In the genomic region with DNA sequence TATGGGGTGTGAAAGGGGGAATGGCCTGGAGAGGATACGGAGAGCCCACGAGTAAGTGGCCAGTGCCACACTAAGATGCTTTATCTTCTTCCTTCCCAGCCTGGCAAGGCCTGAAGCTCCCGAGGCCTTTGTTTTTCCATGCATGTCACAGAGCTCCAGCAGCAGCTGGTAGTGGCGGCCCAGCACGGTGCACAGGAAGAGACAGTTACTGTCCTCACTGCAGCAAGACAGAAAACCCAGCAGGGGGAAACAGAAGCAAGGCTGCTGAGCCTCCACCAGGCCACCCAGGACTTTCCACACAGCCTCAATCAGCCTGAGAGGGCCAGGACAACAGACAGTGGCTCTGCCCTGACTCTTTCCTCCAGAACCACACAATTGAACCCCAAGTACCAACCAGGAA, we compare ENCODE assay signal across 21 mouse cellular contexts.
DNase-seq lines count a peak whose midpoint lies in the region; ATAC-seq lines count a peak whose summit lies in the region.
"Had no signal": no experiment of that assay in that cellular context is flagged by ENCODE, and none has a peak within 500 bp of the region (broad histone marks: within the 10 kb centered on the region; RNA-seq: fewer than 3 reads in every experiment).

No protein-coding gene starts in this region.

- intact Hi-C loops in heart, postnatal 14 days (cut with DNase I), result no loop called here

- no peaks in the 10 kb centered on the region for H3K36me3 ChIP-seq in heart, embryonic 13.5 days
- H3K36me3 ChIP-seq in limb, embryonic 13.5 days, result peaks cover 7% of the 10 kb centered on the region; the same call in 1 of the 2 replicates
- peaks cover 31% of the 10 kb centered on the region for H3K36me3 ChIP-seq in limb, embryonic 10.5 days
- H3K36me3 ChIP-seq in kidney, embryonic 14.5 days (ENCODE audit: control insufficient read depth, insufficient read depth, low read length), result peaks cover 18% of the 10 kb centered on the region; the same call in 1 of the 2 replicates
- H3K36me3 ChIP-seq: embryonic facial prominence, embryonic 12.5 days; heart, embryonic 12.5 days; limb, embryonic 15.5 days; liver, embryonic 15.5 days; neural tube, embryonic 12.5 days had no signal

- no peak for DNase-seq in heart, postnatal 14 days
- DNase-seq in limb, embryonic 10.5 days (ENCODE audit: low spot score), result no peak
- peak; percentile 53 for DNase-seq in thymus, postnatal 0 days (ENCODE audit: low spot score)
- DNase-seq in thymus, adult 18-20 months, result no peak
- DNase-seq: adrenal gland, postnatal 25 days; cerebellum, adult 11 months; cerebellum, postnatal 10 days; gastrocnemius, postnatal 14 days had no signal

- 46% methylated on average over 5 of the region's 5 CpGs for WGBS in heart, embryonic 13.5 days
- 57% methylated on average over 5 of the region's 5 CpGs for WGBS in limb, embryonic 13.5 days
- 68% methylated on average over 5 of the region's 5 CpGs for WGBS in limb, embryonic 10.5 days
- 61% methylated on average over 5 of the region's 5 CpGs for WGBS in kidney, embryonic 14.5 days

- H3K9ac ChIP-seq in heart, embryonic 13.5 days, result no peak overlapping the region
- 0 out of 2 replicates have a peak overlapping the region, but pooled peaks have one; percentile 13 for H3K9ac ChIP-seq in limb, embryonic 13.5 days
- H3K9ac ChIP-seq in kidney, embryonic 14.5 days (ENCODE audit: low read depth, low read length), result no peak overlapping the region
- H3K9ac ChIP-seq: embryonic facial prominence, embryonic 12.5 days; heart, embryonic 12.5 days; limb, embryonic 15.5 days; liver, embryonic 15.5 days; neural tube, embryonic 12.5 days had no signal

- peak overlapping the region; percentile 20; the same call in 1 of the 2 replicates for H3K27ac ChIP-seq in heart, embryonic 13.5 days (replicated peaks)
- no peak overlapping the region for H3K27ac ChIP-seq in limb, embryonic 13.5 days
- no peak overlapping the region; the same call in 1 of the 2 replicates for H3K27ac ChIP-seq in limb, embryonic 10.5 days
- no peak overlapping the region for H3K27ac ChIP-seq in kidney, embryonic 14.5 days (ENCODE audit: low read depth, low read length)
- H3K27ac ChIP-seq: embryonic facial prominence, embryonic 12.5 days; limb, embryonic 15.5 days; liver, embryonic 15.5 days; neural tube, embryonic 12.5 days had no signal

- no peaks in the 10 kb centered on the region for H3K27me3 ChIP-seq in heart, embryonic 13.5 days (replicated peaks)
- H3K27me3 ChIP-seq in limb, embryonic 13.5 days, result no peaks in the 10 kb centered on the region
- no peaks in the 10 kb centered on the region for H3K27me3 ChIP-seq in limb, embryonic 10.5 days (ENCODE audit: low read depth, poor library complexity, severe bottlenecking)
- H3K27me3 ChIP-seq in kidney, embryonic 14.5 days (ENCODE audit: control insufficient read depth, insufficient read depth, low read length), result no peaks in the 10 kb centered on the region
- H3K27me3 ChIP-seq: CH12.LX; embryonic facial prominence, embryonic 12.5 days; heart, embryonic 12.5 days; limb, embryonic 15.5 days; liver, embryonic 15.5 days; neural tube, embryonic 12.5 days had no signal

- H3K4me2 ChIP-seq in heart, embryonic 13.5 days, result no peak overlapping the region
- no peak overlapping the region for H3K4me2 ChIP-seq in limb, embryonic 13.5 days (replicated peaks)
- H3K4me2 ChIP-seq in kidney, embryonic 14.5 days (replicated peaks; ENCODE audit: low read depth, low read length), result no peak overlapping the region
- H3K4me2 ChIP-seq: embryonic facial prominence, embryonic 12.5 days; heart, embryonic 12.5 days; limb, embryonic 15.5 days; liver, embryonic 15.5 days; neural tube, embryonic 12.5 days had no signal

- peaks cover 34% of the 10 kb centered on the region for H3K4me1 ChIP-seq in heart, embryonic 13.5 days
- H3K4me1 ChIP-seq in limb, embryonic 13.5 days, result peaks cover 37% of the 10 kb centered on the region
- peaks cover 47% of the 10 kb centered on the region for H3K4me1 ChIP-seq in limb, embryonic 10.5 days
- 0 out of 2 replicates have a peak, but pooled peaks cover 4% of the 10 kb centered on the region for H3K4me1 ChIP-seq in kidney, embryonic 14.5 days (ENCODE audit: control insufficient read depth, insufficient read depth, low read length)
- H3K4me1 ChIP-seq: liver, embryonic 15.5 days had no signal

- no peak for ATAC-seq in heart, embryonic 13.5 days (ENCODE audit: extremely low read depth, insufficient number of reproducible peaks, low FRiP score, low TSS enrichment)
- ATAC-seq in limb, embryonic 13.5 days (ENCODE audit: low FRiP score, low read depth), result no peak
- ATAC-seq in kidney, embryonic 14.5 days (ENCODE audit: low FRiP score, low TSS enrichment), result no peak
- ATAC-seq: forebrain, embryonic 14.5 days; lung, postnatal 0 days had no signal

- H3K4me3 ChIP-seq in heart, embryonic 13.5 days, result no peak overlapping the region
- no peak overlapping the region for H3K4me3 ChIP-seq in limb, embryonic 13.5 days
- no peak overlapping the region for H3K4me3 ChIP-seq in limb, embryonic 10.5 days
- no peak overlapping the region for H3K4me3 ChIP-seq in kidney, embryonic 14.5 days (ENCODE audit: low read length)
- H3K4me3 ChIP-seq: embryonic facial prominence, embryonic 12.5 days; erythroblast, embryonic 14.5 days; heart, embryonic 12.5 days; limb, embryonic 15.5 days; liver, embryonic 15.5 days; megakaryocyte, embryonic 14.5 days; neural tube, embryonic 12.5 days had no signal

- no peaks in the 10 kb centered on the region for H3K9me3 ChIP-seq in heart, embryonic 13.5 days
- H3K9me3 ChIP-seq in limb, embryonic 13.5 days, result no peaks in the 10 kb centered on the region
- no peaks in the 10 kb centered on the region for H3K9me3 ChIP-seq in limb, embryonic 10.5 days (replicated peaks)
- no peaks in the 10 kb centered on the region for H3K9me3 ChIP-seq in kidney, embryonic 14.5 days (ENCODE audit: control insufficient read depth, low read length)
- H3K9me3 ChIP-seq: embryonic facial prominence, embryonic 12.5 days; heart, embryonic 12.5 days; limb, embryonic 15.5 days; liver, embryonic 15.5 days; megakaryocyte, embryonic 14.5 days; neural tube, embryonic 12.5 days had no signal
